8 mouse cellular contexts compared by ENCODE assay signal in the genomic region with DNA sequence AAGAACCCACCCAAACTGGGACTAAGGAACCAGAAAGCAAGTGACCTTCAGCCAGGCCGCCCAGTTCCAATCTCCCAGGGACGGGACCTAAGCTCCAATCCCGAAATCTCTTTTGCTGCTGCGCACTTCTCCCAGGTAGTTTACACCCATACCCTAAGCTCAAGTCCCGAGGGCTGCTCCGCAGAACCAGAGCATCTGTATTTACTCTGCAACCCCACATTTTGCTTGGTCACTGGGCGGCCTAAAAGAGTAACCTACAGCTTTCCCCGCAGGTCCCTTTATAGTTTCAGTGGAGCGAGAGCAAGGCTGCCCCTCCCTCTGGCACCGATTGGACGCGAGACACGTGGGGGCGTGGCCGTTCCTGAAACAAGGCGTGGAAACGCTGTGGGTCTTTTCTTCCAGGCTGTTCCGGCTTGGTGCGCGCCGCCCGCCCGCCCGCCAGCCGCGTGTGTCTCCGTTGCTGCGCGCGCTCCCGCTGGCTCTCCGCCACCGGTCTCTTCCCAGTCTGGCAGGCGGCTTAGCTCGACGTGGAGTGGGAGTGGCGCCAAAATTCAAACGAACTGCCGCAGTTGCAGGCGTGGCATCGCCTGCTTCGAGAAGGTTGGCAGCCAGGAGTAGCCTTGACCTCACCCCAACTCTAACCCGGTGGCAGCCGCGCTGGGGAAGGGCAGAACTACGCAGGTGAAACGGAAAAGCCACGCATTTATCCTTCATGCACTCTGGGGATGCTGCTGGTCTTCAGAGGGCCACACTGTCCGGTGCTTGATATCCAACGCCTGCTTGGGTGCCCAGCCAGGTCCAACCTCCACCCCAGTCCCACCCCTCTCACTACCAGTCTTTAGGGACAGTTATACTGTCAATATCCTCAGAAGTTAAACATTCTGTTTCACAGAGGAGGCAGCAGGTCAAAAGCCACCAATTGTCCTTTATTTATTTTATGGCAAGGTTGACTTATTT. TPM values are rescaled to one million over a fixed set of nuclear protein-coding genes. Genes with fewer than 3 reads are reported as not detected.
DNase-seq lines count a peak whose midpoint lies in the region; ATAC-seq and TF ChIP-seq lines count a peak whose summit lies in the region.
"Not testable (repeated sequence)": the region's sequence is repeated elsewhere in the genome, so short reads cannot be mapped to it uniquely, and the experiment has no call there.

No protein-coding gene starts in this region.

- H3K4me1 ChIP-seq in brown adipose tissue, adult 24 weeks (ENCODE audit: control insufficient read depth, insufficient read depth, insufficient read length, low read length); forebrain, embryonic 10.5 days; heart, embryonic 15.5 days (replicated peaks); liver, embryonic 14.5 days (replicated peaks; ENCODE audit: control insufficient read depth in 2 of 2, insufficient read depth in 2 of 2, low read length in 1 of 2); neural tube, embryonic 11.5 days (ENCODE audit: control insufficient read depth, insufficient read depth, low read length); stomach, postnatal 0 days (replicated peaks; ENCODE audit: control insufficient read depth, insufficient read depth): not testable (repeated sequence)

- peak overlapping the region; percentile 56 for H3K9ac ChIP-seq in heart, embryonic 15.5 days
- H3K9ac ChIP-seq in liver, embryonic 14.5 days (replicated peaks); neural tube, embryonic 11.5 days (ENCODE audit: low read length); stomach, postnatal 0 days (ENCODE audit: low read length): not testable (repeated sequence)

- H3K27me3 ChIP-seq in forebrain, embryonic 10.5 days (ENCODE audit: poor library complexity, severe bottlenecking); heart, embryonic 15.5 days; liver, embryonic 14.5 days (ENCODE audit: control insufficient read depth, insufficient read depth, low read length); neural tube, embryonic 11.5 days (ENCODE audit: control insufficient read depth, insufficient read depth, low read length); stomach, postnatal 0 days (ENCODE audit: control insufficient read depth, insufficient read depth, low read length): not testable (repeated sequence)

- ATAC-seq in heart, embryonic 15.5 days (replicated peaks; ENCODE audit: insufficient number of reproducible peaks, insufficient read depth, low FRiP score, low read depth) = peak; percentile 98
- ATAC-seq in liver, embryonic 14.5 days (ENCODE audit: insufficient read depth) = peak; percentile 99
- peak; percentile 98 for ATAC-seq in neural tube, embryonic 11.5 days (ENCODE audit: insufficient read depth, low FRiP score, low TSS enrichment)
- peak; percentile 100 for ATAC-seq in stomach, postnatal 0 days (ENCODE audit: low FRiP score, low TSS enrichment)

- peak; percentile 87 for DNase-seq in CD4-positive, CD25-positive, alpha-beta regulatory T cell, adult 2 months (ENCODE audit: low read depth, low spot score)
- peak; percentile 87 for DNase-seq in forebrain, embryonic 10.5 days (ENCODE audit: extremely low spot score, low spot score)
- DNase-seq in kidney, postnatal 25 days = peak; percentile 100
- DNase-seq in liver, embryonic 14.5 days (ENCODE audit: low read depth in 3 of 3, low spot score in 3 of 3) = peak; percentile 72 to 77 (median 75)
- DNase-seq in neural tube, embryonic 11.5 days (ENCODE audit: low spot score) = peak; percentile 94
- peak; percentile 97 for DNase-seq in stomach, postnatal 0 days (ENCODE audit: low spot score)

- 0 out of 2 replicates have a peak overlapping the region, but pooled peaks have one; percentile 54 for H3K27ac ChIP-seq in brown adipose tissue, adult 24 weeks (replicated peaks; ENCODE audit: low read depth, low read length)
- H3K27ac ChIP-seq in forebrain, embryonic 10.5 days = peak overlapping the region; percentile 77
- peak overlapping the region; percentile 76 for H3K27ac ChIP-seq in heart, embryonic 15.5 days
- H3K27ac ChIP-seq in liver, embryonic 14.5 days; neural tube, embryonic 11.5 days (ENCODE audit: low read depth, low read length); stomach, postnatal 0 days (replicated peaks): not testable (repeated sequence)

- TF ChIP-seq EP300 in liver, embryonic 14.5 days (IDR thresholded peaks at IDR 0.05; ENCODE audit: low read depth); stomach, postnatal 0 days (optimal IDR thresholded peaks at IDR 0.05): not testable (repeated sequence)

- 2% methylated on average over 49 of the region's 50 CpGs for WGBS in forebrain, embryonic 10.5 days
- under 1% methylated on average over 46 of the region's 50 CpGs for WGBS in heart, embryonic 15.5 days
- 1% methylated on average over 47 of the region's 50 CpGs for WGBS in liver, embryonic 14.5 days (ENCODE audit: insufficient replicate concordance)
- WGBS in neural tube, embryonic 11.5 days = under 1% methylated on average over 43 of the region's 50 CpGs
- WGBS in stomach, postnatal 0 days = under 1% methylated on average over 45 of the region's 50 CpGs

- H3K9me3 ChIP-seq in forebrain, embryonic 10.5 days; heart, embryonic 15.5 days (replicated peaks); liver, embryonic 14.5 days (ENCODE audit: control insufficient read depth, low read length); neural tube, embryonic 11.5 days (ENCODE audit: control insufficient read depth, low read length); stomach, postnatal 0 days (ENCODE audit: control insufficient read depth, low read length): not testable (repeated sequence)

- not testable (repeated sequence) for TF ChIP-seq CTCF in liver, embryonic 14.5 days (IDR thresholded peaks at IDR 0.05; ENCODE audit: low read depth); stomach, postnatal 0 days (IDR thresholded peaks at IDR 0.05; ENCODE audit: low read depth)

- peak overlapping the region; percentile 67 for H3K4me3 ChIP-seq in brown adipose tissue, adult 24 weeks (ENCODE audit: insufficient read depth, low read depth, low read length)
- peak overlapping the region; percentile 48 for H3K4me3 ChIP-seq in forebrain, embryonic 10.5 days
- H3K4me3 ChIP-seq in heart, embryonic 15.5 days = peak overlapping the region; percentile 50
- peak overlapping the region; percentile 37 to 48 for H3K4me3 ChIP-seq in liver, embryonic 14.5 days (ENCODE audit: insufficient read depth in 1 of 2, low read depth in 2 of 2, low read length in 2 of 2)
- H3K4me3 ChIP-seq in neural tube, embryonic 11.5 days (ENCODE audit: low read depth, low read length) = peak overlapping the region; percentile 22; the same call in 1 of the 2 replicates
- peak overlapping the region; percentile 22 for H3K4me3 ChIP-seq in stomach, postnatal 0 days (ENCODE audit: low read depth, low read length)

- not testable (repeated sequence) for H3K36me3 ChIP-seq in forebrain, embryonic 10.5 days (replicated peaks); heart, embryonic 15.5 days; liver, embryonic 14.5 days (replicated peaks; ENCODE audit: control insufficient read depth, insufficient read depth, low read depth); neural tube, embryonic 11.5 days (ENCODE audit: control insufficient read depth, insufficient read depth, low read length); stomach, postnatal 0 days (ENCODE audit: control insufficient read depth, insufficient read depth, low read length)

- peak overlapping the region; percentile 66 for H3K4me2 ChIP-seq in heart, embryonic 15.5 days
- H3K4me2 ChIP-seq in liver, embryonic 14.5 days (ENCODE audit: low read depth) = peak overlapping the region; percentile 63
- H3K4me2 ChIP-seq in neural tube, embryonic 11.5 days (ENCODE audit: low read depth) = peak overlapping the region; percentile 40
- H3K4me2 ChIP-seq in stomach, postnatal 0 days (replicated peaks; ENCODE audit: low read depth) = peak overlapping the region; percentile 44

RNA-seq across cellular contexts. Expression of a gene that starts 18.8 kb away (rescaled TPM):
- polyA plus RNA-seq in brown adipose tissue, adult 24 weeks (2012; ENCODE audit: insufficient read depth, insufficient read length, missing spikeins) = not detected in 2 replicates
- polyA plus RNA-seq in forebrain, embryonic 10.5 days (2016; fragmentation: Nextera tagmentation; extraction: Ambion mirVana) = not detected in 2 replicates
- polyA plus RNA-seq in heart, embryonic 15.5 days (2015; fragmentation: Nextera tagmentation; extraction: Ambion mirVana) = 0.08 and 0.16 TPM in 2 replicates
- polyA plus RNA-seq in liver, embryonic 14.5 days (2012; rRNA removed) = 0.02 and 0.08 TPM in 2 replicates
- polyA plus RNA-seq in liver, embryonic 14.5 days (2014; fragmentation: Nextera tagmentation; extraction: Ambion mirVana) = not detected in 2 replicates
- polyA plus RNA-seq in neural tube, embryonic 11.5 days (2014; fragmentation: Nextera tagmentation; extraction: Ambion mirVana) = 0.12 TPM in 1 of 2 replicates, not detected in the other
- polyA plus RNA-seq in stomach, postnatal 0 days (2015; fragmentation: Nextera tagmentation; extraction: Ambion mirVana) = 0.17 TPM in 1 of 2 replicates, not detected in the other

RNA-seq across cellular contexts. Expression of a gene that starts 51.7 kb away (rescaled TPM):
- 3.9 and 5.0 TPM in 2 replicates for polyA plus RNA-seq in brown adipose tissue, adult 24 weeks (2012; ENCODE audit: insufficient read depth, insufficient read length, missing spikeins)
- 5.7 and 5.8 TPM in 2 replicates for polyA plus RNA-seq in forebrain, embryonic 10.5 days (2016; fragmentation: Nextera tagmentation; extraction: Ambion mirVana)
- 7.6 and 9.0 TPM in 2 replicates for polyA plus RNA-seq in heart, embryonic 15.5 days (2015; fragmentation: Nextera tagmentation; extraction: Ambion mirVana)
- 2.3 and 3.8 TPM in 2 replicates for polyA plus RNA-seq in liver, embryonic 14.5 days (2012; rRNA removed)
- 5.8 and 6.0 TPM in 2 replicates for polyA plus RNA-seq in liver, embryonic 14.5 days (2014; fragmentation: Nextera tagmentation; extraction: Ambion mirVana)
- 10.9 and 14.2 TPM in 2 replicates for polyA plus RNA-seq in neural tube, embryonic 11.5 days (2014; fragmentation: Nextera tagmentation; extraction: Ambion mirVana)
- polyA plus RNA-seq in stomach, postnatal 0 days (2015; fragmentation: Nextera tagmentation; extraction: Ambion mirVana) = 6.8 and 7.2 TPM in 2 replicates
